Mouse (Mus musculus) lung, embryonic 15.5 days (tissue): ENCODE data around the gene Lbx2. TPM values are rescaled to one million over a fixed set of nuclear protein-coding genes. Genes with fewer than 3 reads are reported as not detected.

Experiments used
- ATAC-seq: fragments of 200-750 bp; cut with Nextera tagmentation; 2 replicates; pipeline ENCODE4 v1.8.0; 2017; ENCODE audit warnings: moderate number of reproducible peaks, borderline replicate concordance; ENCODE audit not compliant: low FRiP score, low TSS enrichment; ENCODE audit errors: extremely low read depth
- H3K27ac ChIP-seq: fragments of 300-500 bp; sonication (generic); 2 replicates; pipeline ENCODE4 v1.5.1; 2015; ENCODE audit warnings: moderate library complexity, mild to moderate bottlenecking, inconsistent platforms
- H3K27me3 ChIP-seq: fragments of 300-500 bp; sonication (generic); 2 replicates; pipeline ENCODE4 v1.6.1; 2015; ENCODE audit warnings: inconsistent platforms
- H3K36me3 ChIP-seq: fragments of 300-500 bp; sonication (generic); 2 replicates; pipeline ENCODE4 v1.6.1; 2015; ENCODE audit warnings: inconsistent platforms
- H3K4me1 ChIP-seq: fragments of 300-500 bp; sonication (generic); 2 replicates; pipeline ENCODE4 v1.6.1; 2015; ENCODE audit warnings: inconsistent platforms
- H3K4me2 ChIP-seq: fragments of 300-500 bp; sonication (generic); 2 replicates; pipeline ENCODE4 v1.6.1; 2015; ENCODE audit warnings: inconsistent platforms, mild to moderate bottlenecking, moderate library complexity
- H3K4me3 ChIP-seq: fragments of 300-500 bp; sonication (generic); 2 replicates; pipeline ENCODE4 v1.5.1; 2015; ENCODE audit warnings: mild to moderate bottlenecking, inconsistent platforms
- H3K9ac ChIP-seq: fragments of 300-500 bp; sonication (generic); 2 replicates; pipeline ENCODE4 v1.6.1; 2015; ENCODE audit warnings: inconsistent platforms
- H3K9me3 ChIP-seq: fragments of 300-500 bp; sonication (generic); 2 replicates; pipeline ENCODE4 v1.6.1; 2016; ENCODE audit warnings: inconsistent platforms
- WGBS: fragments of 180-500 bp; shearing (Covaris S2); methylation state at CpG from one replicate; pipeline ENCODE4 v1.1.7; 2015; 5-methylcytosine and 5-hydroxymethylcytosine counted together
- microRNA counts: library from miRNA; unstranded; fragments of <30 nt; microRNA quantifications from one replicate; lab custom pipeline; 2016
- microRNA-seq: library from miRNA; unstranded; fragments of <30 nt; microRNA quantifications from one replicate; pipeline ENCODE4, GENCODE M21; 2016
- polyA plus RNA-seq: library from polyadenylated mRNA; unstranded; fragments of >200 nt; fragmentation: Nextera tagmentation; extraction: Ambion mirVana; gene quantifications from 2 replicates; pipeline ENCODE4 v1.2.1, GENCODE M21; 2015

Gene Lbx2
- polyA plus RNA-seq, 1 experiment from 2014 or later = 0.31 TPM

- H3K4me1 ChIP-seq = peaks cover 30% of the 10 kb centered on the region
- 39% methylated on average over 6 of the region's 6 CpGs for WGBS
- H3K36me3 ChIP-seq = no peaks in the 10 kb centered on the region
- peak overlapping the region; percentile 74 for H3K27ac ChIP-seq
- H3K4me2 ChIP-seq = peak overlapping the region; percentile 24; the same call in 1 of the 2 replicates
- H3K9me3 ChIP-seq = no peaks in the 10 kb centered on the region
- peak; percentile 39; the same call in 1 of the 2 replicates for ATAC-seq
- no peak overlapping the region for H3K9ac ChIP-seq
- no peaks in the 10 kb centered on the region for H3K27me3 ChIP-seq
- no peak overlapping the region for H3K4me3 ChIP-seq
These were observed 45.4 kb downstream of the Lbx2 start for GRCm38 (mm10) chr6:83131469-83132034.

- H3K4me2 ChIP-seq = no peak overlapping the region
- ATAC-seq = no peak
- H3K9me3 ChIP-seq = no peaks in the 10 kb centered on the region
- H3K27ac ChIP-seq = peak overlapping the region; percentile 46
- H3K4me3 ChIP-seq = no peak overlapping the region
- peaks cover 30% of the 10 kb centered on the region for H3K4me1 ChIP-seq
- H3K36me3 ChIP-seq = no peaks in the 10 kb centered on the region
- H3K9ac ChIP-seq = no peak overlapping the region
- no peaks in the 10 kb centered on the region for H3K27me3 ChIP-seq
- 68% methylated on average over 9 of the region's 9 CpGs for WGBS
These were observed 46.2 kb downstream of the Lbx2 start for GRCm38 (mm10) chr6:83132176-83132919.

GRCm38 (mm10) chr6:83134226-83134625, 48.1 kb downstream of the Lbx2 start:
- Histone ChIP-seq H3K4me2 (no peak overlapping the region), H3K27ac (no peak overlapping the region), H3K27me3 (no peaks in the 10 kb centered on the region), H3K4me3 (no peak overlapping the region), H3K9me3 (no peaks in the 10 kb centered on the region), H3K36me3 (no peaks in the 10 kb centered on the region), H3K9ac (no peak overlapping the region), H3K4me1 (peaks cover 46% of the 10 kb centered on the region)
- WGBS = 64% methylated on average over 3 of the region's 3 CpGs
- no peak for ATAC-seq

GRCm38 (mm10) chr6:83134951-83135513, 48.9 kb downstream of the Lbx2 start, which contains the start of gene Rtkn:
Rtkn (plus strand) TSS chr6:83135463.
- WGBS = 49% methylated on average over 7 of the region's 7 CpGs
- no peak for ATAC-seq
- peaks cover 47% of the 10 kb centered on the region for H3K4me1 ChIP-seq

GRCm38 (mm10) chr6:83135571-83136161, 49.5 kb downstream of the Lbx2 start:
- ATAC-seq = no peak
- no peaks in the 10 kb centered on the region for H3K27me3 ChIP-seq
- WGBS = 2% methylated on average over 34 of the region's 37 CpGs
- no peaks in the 10 kb centered on the region for H3K36me3 ChIP-seq
- H3K9ac ChIP-seq = peak overlapping the region; percentile 85
- H3K4me3 ChIP-seq = peak overlapping the region; percentile 59
- H3K27ac ChIP-seq = peak overlapping the region; percentile 100
- no peaks in the 10 kb centered on the region for H3K9me3 ChIP-seq
- H3K4me1 ChIP-seq = peaks cover 47% of the 10 kb centered on the region
- peak overlapping the region; percentile 86 for H3K4me2 ChIP-seq

More at GRCm38 (mm10) chr6:83134951-83135513, 48.9 kb downstream of the Lbx2 start, which contains the start of gene Rtkn:
- Histone ChIP-seq H3K27ac (peak within 1 kb of the TSS; percentile 100), H3K27me3 (no peaks in the 10 kb centered on the region), H3K36me3 (no peaks in the 10 kb centered on the region), H3K4me2 (peak within 1 kb of the TSS; percentile 86), H3K4me3 (peak within 1 kb of the TSS; percentile 59), H3K9ac (peak within 1 kb of the TSS; percentile 85), H3K9me3 (no peaks in the 10 kb centered on the region)

- peaks cover 40% of the 10 kb centered on the region for H3K4me1 ChIP-seq
- WGBS = 8% methylated on average over 5 of the region's 5 CpGs
- no peaks in the 10 kb centered on the region for H3K27me3 ChIP-seq
- no peak for ATAC-seq
- H3K9ac ChIP-seq = peak overlapping the region; percentile 85
- H3K4me2 ChIP-seq = peak overlapping the region; percentile 86
- H3K4me3 ChIP-seq = peak overlapping the region; percentile 59
- H3K9me3 ChIP-seq = no peaks in the 10 kb centered on the region
- peak overlapping the region; percentile 100 for H3K27ac ChIP-seq
- no peaks in the 10 kb centered on the region for H3K36me3 ChIP-seq
These were observed 50.2 kb downstream of the Lbx2 start for GRCm38 (mm10) chr6:83136291-83136880.

GRCm38 (mm10) chr6:83136881-83137575, 50.9 kb downstream of the Lbx2 start:
- Histone ChIP-seq H3K9ac (peak overlapping the region; percentile 85), H3K4me1 (peaks cover 43% of the 10 kb centered on the region), H3K36me3 (no peaks in the 10 kb centered on the region), H3K4me3 (peak overlapping the region; percentile 59), H3K27ac (peak overlapping the region; percentile 100), H3K9me3 (no peaks in the 10 kb centered on the region), H3K4me2 (peak overlapping the region; percentile 86), H3K27me3 (no peaks in the 10 kb centered on the region)
- ATAC-seq = peak; percentile 85
- WGBS = under 1% methylated on average over 26 of the region's 26 CpGs

- WGBS = 0% methylated on average over 12 of the region's 12 CpGs
- peak overlapping the region; percentile 85 for H3K9ac ChIP-seq
- ATAC-seq = peak; percentile 87
These were observed 51.4 kb downstream of the Lbx2 start for GRCm38 (mm10) chr6:83137576-83137950.

More at GRCm38 (mm10) chr6:83137576-83137950, 51.4 kb downstream of the Lbx2 start:
- peak overlapping the region; percentile 86 for H3K4me2 ChIP-seq
- peak overlapping the region; percentile 59 for H3K4me3 ChIP-seq
- no peaks in the 10 kb centered on the region for H3K9me3 ChIP-seq
- H3K27me3 ChIP-seq = no peaks in the 10 kb centered on the region
- no peaks in the 10 kb centered on the region for H3K36me3 ChIP-seq
- H3K27ac ChIP-seq = peak overlapping the region; percentile 100
- peaks cover 45% of the 10 kb centered on the region for H3K4me1 ChIP-seq

MicroRNA genes within 50 kb of the gene (microRNA counts, 519-probe panel; counts per million panel counts)
- 1,920 counts per million, percentile 14 among the panel's probes with 10 or more counts for microRNA mmu-miR-3470a+mmu-miR-3470b (lab: Ali Mortazavi, UCI)

Small RNA genes lying within 50 kb of the gene (microRNA-seq; reads per million reads assigned to microRNA genes)
- gene Mir3470a (not detected), gene Mir7040 (not detected)

Other genes with a start within 250 kb of the Lbx2 start
- 14.0 TPM in 2 replicates for gene Sema4f, start 146.6 kb upstream of the Lbx2 start, polyA plus RNA-seq
- 1.9 and 2.5 TPM in 2 replicates for gene M1ap, start 139.5 kb upstream of the Lbx2 start, polyA plus RNA-seq
- gene Dok1, start 52.9 kb upstream of the Lbx2 start, polyA plus RNA-seq = 18.3 and 19.6 TPM in 2 replicates
- 21.9 and 23.2 TPM in 2 replicates for gene Loxl3, start 52.2 kb upstream of the Lbx2 start, polyA plus RNA-seq
- 177 and 188 TPM in 2 replicates for gene Aup1, start 31.8 kb upstream of the Lbx2 start, polyA plus RNA-seq
- 76.6 and 78.4 TPM in 2 replicates for gene Htra2, start 31.1 kb upstream of the Lbx2 start, polyA plus RNA-seq
- 0.98 and 1.7 TPM in 2 replicates for gene Dqx1, start 28.5 kb upstream of the Lbx2 start, polyA plus RNA-seq
- 0.38 and 1.0 TPM in 2 replicates for gene Tlx2, start 16.1 kb upstream of the Lbx2 start, polyA plus RNA-seq
- gene Pcgf1, start 8.5 kb upstream of the Lbx2 start, polyA plus RNA-seq = 30.5 and 31.2 TPM in 2 replicates
- 2.1 and 3.2 TPM in 2 replicates for gene Ccdc142, start 15.2 kb downstream of the Lbx2 start, polyA plus RNA-seq
- 3.4 TPM in 2 replicates for gene Gm42688, start 15.2 kb downstream of the Lbx2 start, polyA plus RNA-seq
- gene Mrpl53, start 22.7 kb downstream of the Lbx2 start, polyA plus RNA-seq = 128 and 145 TPM in 2 replicates
- 54.5 and 54.8 TPM in 2 replicates for gene Mogs, start 29.1 kb downstream of the Lbx2 start, polyA plus RNA-seq
- 119 and 120 TPM in 2 replicates for gene Wbp1, start 35.2 kb downstream of the Lbx2 start, polyA plus RNA-seq
- 13.5 and 15.2 TPM in 2 replicates for gene Ino80b, start 39.1 kb downstream of the Lbx2 start, polyA plus RNA-seq
- 35.3 and 39.9 TPM in 2 replicates for gene Rtkn, start 49.1 kb downstream of the Lbx2 start, polyA plus RNA-seq
- gene Wdr54, start 70.0 kb downstream of the Lbx2 start, polyA plus RNA-seq = 5.0 and 7.6 TPM in 2 replicates
- gene 1700003E16Rik, start 70.0 kb downstream of the Lbx2 start, polyA plus RNA-seq = 6.2 and 8.1 TPM in 2 replicates
- gene Dctn1, start 79.6 kb downstream of the Lbx2 start, polyA plus RNA-seq = 96.7 and 104 TPM in 2 replicates
- gene Slc4a5, start 133.5 kb downstream of the Lbx2 start, polyA plus RNA-seq = 0.84 and 1.2 TPM in 2 replicates
- 32.5 and 35.0 TPM in 2 replicates for gene Mthfd2, start 239.5 kb downstream of the Lbx2 start, polyA plus RNA-seq
- gene Mob1a, start 239.6 kb downstream of the Lbx2 start, polyA plus RNA-seq = 71.8 and 77.0 TPM in 2 replicates